Mouse (Mus musculus) embryonic stem cell, embryonic (primary cell): Measurements from ENCODE around the gene Pbld1.

ENCODE experiments used
- CTCF ChIA-PET, 4 experiments: fragments of 300-600 bp in 2 of 4; fragments of 350-600 bp in 2 of 4; sonication (Branson Sonifier 250); formaldehyde crosslinking; loops; one replicate each; lab custom pipeline; 2022; ENCODE audit warnings: inconsistent platforms in 2 of 4; lab: Charles Lee
- POLR2A ChIA-PET, 4 experiments: fragments of 300-600 bp in 2 of 4; fragments of 350-600 bp in 2 of 4; sonication (Branson Sonifier 250); formaldehyde crosslinking; loops; one replicate each; lab custom pipeline; 2022; ENCODE audit warnings: antibody characterized with exemption in 4 of 4, inconsistent platforms in 1 of 4; lab: Charles Lee

The Pbld1 gene

DNA sequence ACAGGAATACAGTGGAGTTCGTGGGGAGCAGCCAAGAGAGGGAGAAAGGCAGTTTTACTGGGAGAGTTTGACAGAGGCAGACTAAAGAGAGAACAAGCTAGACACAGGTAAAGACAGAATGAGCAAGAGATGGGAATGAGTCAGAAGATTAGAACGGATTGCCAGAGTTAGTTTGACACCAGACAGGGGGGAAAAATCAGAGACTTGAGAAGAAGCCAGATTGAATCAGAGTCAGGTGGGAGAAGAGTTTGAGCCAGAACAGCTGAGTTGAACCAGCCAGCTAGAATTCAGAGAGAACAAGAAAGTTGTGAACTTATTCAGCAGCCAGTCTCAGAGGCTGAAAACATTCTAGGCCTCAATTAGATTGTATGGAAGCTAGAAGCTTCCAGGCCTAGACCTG lies at the start of gene Pbld1:
Pbld1 (plus strand) TSS at position 301 of the 400 bp plus-strand sequence.
- ChIA-PET POLR2A (interaction anchor here in 3 of 4 experiments (0.5 to 1.9 kb wide), 10 partner anchors 11 to 369 kb away, joined by 3 to 12 read pairs (median 4); partner anchors contain the start of genes Hnrnph3 (in 1 of the 3) and Pbld2 (in 1 of the 3)), CTCF (interaction anchor here in 3 of 4 experiments (0.5 to 1.1 kb wide), 6 partner anchors 16 to 1452 kb away, joined by 3 to 4 read pairs (median 3); no protein-coding TSS in a partner anchor)

DNA sequence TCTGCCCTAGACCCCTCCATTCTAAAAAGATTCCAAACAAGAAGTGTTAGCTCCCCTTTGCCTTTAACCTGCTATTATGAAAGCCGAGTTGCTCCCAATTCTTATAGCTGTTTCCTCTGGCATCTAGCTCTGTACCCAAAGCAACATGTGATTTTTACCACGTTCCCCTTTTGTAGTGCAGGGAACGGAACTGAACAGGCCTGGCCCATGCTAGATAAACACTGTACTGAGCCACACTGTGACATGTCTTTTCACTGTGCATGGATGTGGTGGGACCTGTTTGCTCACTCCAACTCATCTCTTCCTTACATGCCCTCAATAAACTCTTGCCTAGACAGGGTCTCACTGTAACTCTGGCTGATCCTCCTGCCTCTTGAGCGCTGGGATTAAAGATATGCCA lies 49.7 kb upstream of the Pbld1 start:
- ChIA-PET POLR2A (interaction anchor here (0.6 to 5.3 kb wide), 19 partner anchors 11 to 373 kb away, joined by 3 to 38 read pairs (median 4); partner anchors contain the start of genes Hnrnph3 (in 2 of the 4), Pbld2 (in 2 of the 4) and Rufy2 (in 1 of the 4)), CTCF (interaction anchor here in 1 of 4 experiments (1.0 kb wide), 1 partner anchor 24 kb away, joined by 3 read pairs; no protein-coding TSS in a partner anchor)

DNA sequence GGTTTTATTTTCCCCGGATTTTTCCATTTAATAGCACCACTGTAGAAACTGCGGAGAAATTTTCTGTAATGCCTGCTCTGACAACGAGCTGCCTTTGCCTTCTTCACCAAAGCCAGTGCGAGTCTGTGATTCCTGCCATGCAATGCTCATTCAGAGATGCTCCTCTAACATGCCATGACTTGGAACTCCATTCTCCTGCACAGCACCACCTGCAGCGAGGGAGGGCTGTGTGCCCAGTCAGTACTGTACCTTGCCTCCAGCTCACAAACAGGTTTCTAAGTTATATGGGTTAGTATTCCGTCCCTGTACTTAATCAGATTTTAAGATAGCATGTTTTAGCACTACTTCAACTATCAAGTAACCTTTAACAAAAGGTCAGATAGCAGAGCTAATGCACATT lies 48.4 kb upstream of the Pbld1 start:
- CTCF ChIA-PET = interaction anchor here in 2 of 4 experiments (0.6 to 1.0 kb wide), 3 partner anchors 24 to 26 kb away, joined by 3 read pairs; no protein-coding TSS in a partner anchor

DNA sequence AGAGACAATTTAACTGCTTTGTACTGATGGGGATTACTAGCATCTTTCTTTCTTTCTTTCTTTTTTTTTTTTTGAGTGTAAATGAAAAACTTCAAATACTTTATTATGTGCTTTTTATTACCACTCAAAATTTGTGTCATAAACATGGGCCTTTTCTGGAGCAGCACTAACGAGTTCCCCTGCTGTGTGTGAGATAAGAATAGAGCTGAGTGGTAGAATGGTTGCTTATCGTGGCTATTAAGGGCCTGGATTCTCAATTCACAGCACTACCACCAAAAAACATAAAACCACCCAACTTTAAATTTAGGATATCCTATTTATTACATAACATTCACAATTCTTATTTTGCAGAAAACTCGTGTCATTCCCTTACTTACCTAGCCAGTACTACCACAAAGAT lies 46.5 kb upstream of the Pbld1 start:
- ChIA-PET CTCF (no interaction called here), POLR2A (interaction anchor here in 3 of 4 experiments (0.7 to 5.3 kb wide), 4 partner anchors 10 to 86 kb away, joined by 3 to 38 read pairs (median 11); partner anchors contain the start of genes Hnrnph3 (in 2 of the 3), Pbld2 (in 2 of the 3) and Atoh7 (in 1 of the 3))

More for the DNA sequence above, 48.4 kb upstream of the Pbld1 start:
- POLR2A ChIA-PET = interaction anchor here (0.6 to 5.3 kb wide), 17 partner anchors 8 to 371 kb away, joined by 3 to 38 read pairs (median 3); partner anchors contain the start of genes Hnrnph3 (in 3 of the 4), Pbld2 (in 3 of the 4), Ccar1 (in 1 of the 4) and Dnajc12 (in 1 of the 4)

DNA sequence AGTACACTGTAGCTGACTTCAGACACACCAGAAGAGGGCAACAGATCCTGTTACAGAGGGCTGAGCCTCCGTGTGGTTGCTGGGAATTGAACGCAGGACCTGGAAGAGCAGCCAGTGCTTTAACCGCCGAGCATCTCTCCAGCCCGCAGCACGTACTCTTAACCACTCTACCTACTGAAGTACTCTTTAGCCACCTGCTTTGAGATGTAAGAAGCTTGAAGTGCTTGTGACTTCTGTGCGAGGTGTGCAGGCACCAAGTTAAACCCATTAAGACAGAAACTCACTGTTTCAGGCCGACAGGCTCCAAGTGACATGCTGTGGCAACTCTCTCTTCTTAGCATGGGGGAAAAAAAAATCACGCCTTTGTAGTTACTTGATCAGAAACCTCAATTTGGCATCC lies 45.8 kb upstream of the Pbld1 start:
- ChIA-PET CTCF (no interaction called here), POLR2A (interaction anchor here in 2 of 4 experiments (1.6 to 5.3 kb wide), 2 partner anchors 9 kb away, joined by 8 to 38 read pairs; partner anchors contain the start of genes Hnrnph3 (in 2 of the 2) and Pbld2 (in 2 of the 2))

DNA sequence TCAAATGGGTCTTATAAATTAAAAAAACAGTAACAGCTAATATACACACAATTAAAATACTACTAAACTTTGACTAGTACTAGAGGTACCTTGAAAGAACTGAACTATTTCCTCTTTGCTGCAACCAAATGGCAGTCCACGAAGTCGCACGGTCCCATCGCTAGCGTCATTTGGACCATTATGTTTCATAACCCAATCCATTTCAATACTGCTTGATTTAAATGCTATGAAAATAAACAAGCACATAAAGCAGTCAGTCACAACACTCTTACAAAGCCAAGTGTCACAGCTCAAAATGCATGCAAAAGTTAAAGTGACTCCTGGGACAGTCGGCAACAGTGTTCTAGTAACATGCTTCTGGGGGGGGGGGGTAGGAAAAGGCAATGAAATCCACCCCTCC lies 40.7 kb upstream of the Pbld1 start:
- POLR2A ChIA-PET = interaction anchor here in 2 of 4 experiments (0.5 to 0.6 kb wide), 3 partner anchors 153 to 353 kb away, joined by 3 to 7 read pairs (median 6); no protein-coding TSS in a partner anchor
- CTCF ChIA-PET = interaction anchor here in 1 of 4 experiments (0.6 kb wide), 1 partner anchor 1838 kb away, joined by 15 read pairs; no protein-coding TSS in a partner anchor

DNA sequence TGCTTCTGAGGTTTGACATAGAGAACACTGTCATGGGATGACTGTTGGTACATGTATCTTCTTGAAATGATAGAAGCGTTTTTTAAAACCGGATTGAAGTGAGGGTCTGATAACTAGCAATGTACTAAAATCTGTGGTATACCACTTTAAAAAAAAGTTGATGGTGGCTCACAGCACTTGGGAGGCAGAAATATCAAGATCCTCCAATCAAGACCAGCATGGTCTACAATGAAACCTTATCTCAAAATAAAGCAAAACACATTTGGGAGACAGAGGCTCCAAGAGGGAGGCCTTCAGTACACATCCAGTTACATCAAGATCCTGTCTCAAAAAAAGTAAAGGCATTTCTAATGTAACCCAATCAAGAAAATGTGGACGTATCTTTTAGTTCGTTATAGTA lies 38.3 kb upstream of the Pbld1 start:
- POLR2A ChIA-PET = interaction anchor here (0.7 to 3.3 kb wide), 14 partner anchors 9 to 408 kb away, joined by 3 to 38 read pairs (median 4); partner anchors contain the start of genes Ctnna3 (in 1 of the 4) and Dna2 (in 1 of the 4)
- CTCF ChIA-PET = no interaction called here

DNA sequence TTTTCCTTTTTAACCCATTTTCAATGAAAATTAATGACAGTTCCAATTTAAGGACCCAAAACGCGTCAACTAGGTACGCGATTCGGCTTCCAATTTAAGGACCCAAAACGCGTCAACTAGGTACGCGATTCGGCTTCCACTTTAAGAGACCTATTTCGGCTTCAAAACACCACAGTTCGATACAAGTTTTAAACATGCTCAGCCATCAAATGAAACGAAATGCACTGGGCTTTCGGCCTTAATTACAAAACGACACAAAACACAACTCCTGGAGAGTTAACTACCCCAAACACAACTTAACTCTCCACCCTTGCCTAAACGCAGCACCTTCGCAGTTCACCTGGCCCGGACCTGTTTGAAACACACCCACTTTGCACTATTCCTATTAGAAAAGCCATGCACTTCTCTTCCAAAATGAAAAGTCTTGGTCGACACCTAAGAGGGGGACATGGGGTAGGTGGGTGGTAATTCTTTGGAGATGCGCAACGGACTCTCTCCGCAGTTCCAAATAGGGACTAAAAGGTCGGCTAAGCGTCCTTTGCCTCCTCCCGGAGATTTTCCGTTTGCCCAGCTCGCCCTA lies 37.3 kb upstream of the Pbld1 start:
- ChIA-PET POLR2A (interaction anchor here (0.5 to 3.3 kb wide), 36 partner anchors 8 to 344 kb away, joined by 3 to 38 read pairs (median 4); partner anchors contain the start of genes Rufy2 (in 2 of the 4) and Ccar1 (in 1 of the 4)), CTCF (interaction anchor here in 1 of 4 experiments (0.7 kb wide), 1 partner anchor 35 kb away, joined by 4 read pairs; no protein-coding TSS in a partner anchor)

DNA sequence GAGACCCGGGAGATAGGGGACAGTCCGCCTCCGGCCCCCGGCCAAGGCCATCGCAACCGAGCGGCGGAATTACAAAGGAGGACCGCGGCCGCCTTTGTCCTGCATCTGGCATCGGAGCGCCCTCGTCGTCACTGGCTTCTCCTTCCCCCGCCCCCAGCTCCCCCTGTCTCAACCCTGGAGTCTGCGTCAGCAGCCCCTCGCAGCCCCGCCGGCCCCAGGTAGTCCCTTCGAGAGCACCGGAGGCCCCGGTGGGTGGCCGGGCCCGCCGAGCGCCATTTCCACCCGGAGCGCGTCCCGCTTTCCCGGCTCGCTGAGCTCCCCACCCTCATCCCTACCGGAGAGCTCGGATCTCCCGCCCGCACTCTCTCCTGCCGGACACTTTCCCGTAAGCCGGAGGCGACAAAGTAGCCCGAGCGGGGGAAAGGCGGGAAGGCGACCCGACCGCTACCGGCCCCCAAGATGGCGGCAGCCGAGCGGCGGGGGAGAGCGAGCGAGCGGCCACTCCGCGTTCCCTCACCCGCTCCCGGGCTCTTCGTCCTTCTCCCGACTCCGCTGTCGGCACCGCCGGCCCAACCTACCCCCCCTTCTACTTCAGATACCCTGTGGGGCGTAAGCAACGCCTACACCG lies 36.7 kb upstream of the Pbld1 start:
- CTCF ChIA-PET = interaction anchor here in 3 of 4 experiments (0.6 to 1.2 kb wide), 7 partner anchors 33 to 360 kb away, joined by 3 to 7 read pairs (median 4); partner anchors contain the start of genes Dnajc12 (in 1 of the 3) and Rufy2 (in 1 of the 3)
- POLR2A ChIA-PET = interaction anchor here (0.5 to 3.3 kb wide), 71 partner anchors 8 to 536 kb away, joined by 3 to 38 read pairs (median 4); partner anchors contain the start of genes Rufy2 (in 3 of the 4), Dnajc12 (in 2 of the 4), Ccar1 (in 1 of the 4) and Ddx50 (in 1 of the 4)

DNA sequence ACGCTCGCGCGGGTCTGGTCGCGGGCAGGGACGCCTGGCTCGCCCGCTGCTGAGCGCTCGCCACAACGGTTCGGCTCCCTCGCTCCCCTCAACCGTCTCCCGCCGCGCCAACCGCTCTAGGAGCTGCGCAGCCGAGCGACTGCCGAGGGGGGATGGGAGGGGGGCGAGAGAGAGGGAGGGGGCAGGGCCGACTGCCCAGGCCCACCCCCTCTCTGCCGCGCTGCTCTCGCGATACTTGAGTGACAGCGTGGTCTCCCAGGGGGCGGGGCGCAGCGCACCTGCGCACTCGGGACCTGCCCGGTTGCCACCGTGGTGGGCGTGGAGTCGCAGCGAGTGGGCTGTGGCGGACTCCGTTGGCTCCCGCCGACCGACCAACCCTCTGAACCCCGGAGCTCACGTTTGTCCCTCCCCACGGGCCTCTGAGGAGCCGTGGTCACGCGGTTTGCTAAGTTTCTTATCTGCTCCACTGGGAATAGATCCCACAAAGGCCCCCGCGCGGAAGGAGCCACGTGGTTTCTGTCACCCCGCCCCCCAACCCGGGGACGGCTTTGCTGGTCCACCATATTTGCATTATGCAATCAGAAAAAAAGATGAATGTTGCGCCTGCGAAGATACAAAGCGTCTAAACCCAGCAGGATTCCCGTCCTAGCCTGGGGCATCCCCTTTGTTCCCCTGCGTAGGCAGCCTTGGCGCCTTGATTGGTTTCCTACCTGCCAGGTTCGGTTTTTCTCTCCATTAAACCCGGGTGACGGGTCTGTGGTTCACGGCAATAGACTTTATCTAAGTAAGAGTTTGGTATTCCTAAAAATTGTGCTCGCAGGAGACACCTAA lies 36.0 kb upstream of the Pbld1 start, which contains the start of the genes Hnrnph3 and Pbld2:
Hnrnph3 (minus strand) TSS at position 469 of the 831 bp plus-strand sequence.
Pbld2 (plus strand) TSS at position 567 of the 831 bp plus-strand sequence.
- CTCF ChIA-PET = interaction anchor here (0.6 to 1.5 kb wide), 13 partner anchors 33 to 359 kb away, joined by 3 to 9 read pairs (median 4); partner anchors contain the start of genes Dnajc12 (in 1 of the 4) and Rufy2 (in 1 of the 4)
- POLR2A ChIA-PET = interaction anchor here (0.6 to 3.3 kb wide), 79 partner anchors 9 to 537 kb away, joined by 3 to 38 read pairs (median 4); partner anchors contain the start of genes Rufy2 (in 3 of the 4), Dnajc12 (in 2 of the 4), Ccar1 (in 1 of the 4) and Ddx50 (in 1 of the 4)

DNA sequence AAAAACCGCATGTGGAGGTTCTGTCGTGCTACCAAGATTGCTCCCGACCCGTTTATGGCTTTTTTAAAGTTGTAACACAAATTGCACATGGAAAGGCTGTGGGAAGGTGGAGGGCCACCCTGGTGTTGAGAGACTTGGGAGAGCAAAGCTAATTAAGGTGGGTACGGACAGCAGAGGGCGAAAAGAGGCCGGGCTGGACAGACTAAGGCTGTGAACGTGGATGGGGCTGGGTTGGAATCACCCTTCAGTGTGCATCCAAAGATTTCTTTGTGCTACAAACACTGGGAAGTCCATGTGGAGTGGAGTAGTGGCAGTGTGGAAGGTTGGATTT lies 35.4 kb upstream of the Pbld1 start:
- POLR2A ChIA-PET = interaction anchor here (0.5 to 3.3 kb wide), 48 partner anchors 8 to 374 kb away, joined by 3 to 38 read pairs (median 5); partner anchors contain the start of genes Rufy2 (in 3 of the 4), Ccar1 (in 1 of the 4), Ddx50 (in 1 of the 4) and Dna2 (in 1 of the 4)

DNA sequence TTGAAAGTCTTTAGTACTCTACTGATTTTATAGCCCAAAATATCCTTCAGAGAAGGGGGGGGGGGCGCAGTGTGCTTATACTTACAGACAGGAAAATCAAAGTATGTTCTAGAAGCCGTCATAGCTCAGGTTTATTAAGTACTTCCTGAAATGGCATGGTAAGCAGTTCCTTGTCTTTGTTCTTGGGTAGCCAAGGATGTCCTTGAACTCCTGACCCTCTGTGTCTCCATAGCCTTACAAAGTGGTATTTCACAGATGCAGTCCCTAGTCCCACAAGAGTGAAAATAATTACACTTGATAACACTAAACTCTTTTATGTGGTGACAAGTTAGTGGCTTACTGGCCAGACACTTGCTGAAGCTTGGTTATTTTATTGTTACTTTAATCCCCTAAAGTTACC lies 34.9 kb upstream of the Pbld1 start:
- CTCF ChIA-PET = interaction anchor here in 3 of 4 experiments (0.6 to 1.7 kb wide), 8 partner anchors 18 to 453 kb away, joined by 3 to 5 read pairs (median 3); no protein-coding TSS in a partner anchor
- POLR2A ChIA-PET = interaction anchor here in 3 of 4 experiments (0.5 to 3.3 kb wide), 25 partner anchors 8 to 374 kb away, joined by 3 to 38 read pairs (median 5); partner anchors contain the start of gene Ddx50 (in 1 of the 3)

More for the DNA sequence above, 35.4 kb upstream of the Pbld1 start:
- CTCF ChIA-PET = interaction anchor here in 3 of 4 experiments (0.6 to 1.5 kb wide), 9 partner anchors 41 to 453 kb away, joined by 3 to 9 read pairs (median 4); partner anchors contain the start of gene Dnajc12 (in 1 of the 3)

DNA sequence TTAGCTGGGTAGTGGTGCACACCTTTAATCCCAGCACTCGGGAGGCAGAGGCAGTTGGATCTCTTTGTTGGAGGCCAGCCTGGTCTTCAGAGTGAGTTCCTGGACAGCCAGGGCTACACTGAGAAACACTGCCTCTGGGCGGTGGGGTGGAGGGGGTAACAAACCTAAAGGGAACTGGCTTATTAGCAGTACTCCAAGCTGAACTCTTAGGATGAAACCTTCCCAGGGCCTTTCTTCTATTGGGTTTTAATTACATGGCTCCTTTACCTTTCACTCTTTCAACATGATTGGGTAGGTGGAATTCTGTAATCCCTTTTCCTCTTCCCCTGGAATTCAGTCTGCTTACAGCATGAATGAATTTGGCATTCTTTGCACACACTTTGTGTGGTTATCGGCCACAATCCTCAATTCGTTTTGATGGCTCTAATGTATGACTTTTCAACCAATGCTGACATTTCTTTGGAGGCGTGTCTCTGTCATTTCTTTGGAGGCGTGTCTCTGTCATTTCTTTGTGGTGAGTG lies 34.4 kb upstream of the Pbld1 start:
- ChIA-PET POLR2A (interaction anchor here in 3 of 4 experiments (0.6 to 3.1 kb wide), 16 partner anchors 9 to 283 kb away, joined by 3 to 17 read pairs (median 4); no protein-coding TSS in a partner anchor), CTCF (interaction anchor here in 3 of 4 experiments (0.6 to 1.7 kb wide), 9 partner anchors 17 to 352 kb away, joined by 3 to 15 read pairs (median 3); partner anchors contain the start of gene Rufy2 (in 1 of the 3))

DNA sequence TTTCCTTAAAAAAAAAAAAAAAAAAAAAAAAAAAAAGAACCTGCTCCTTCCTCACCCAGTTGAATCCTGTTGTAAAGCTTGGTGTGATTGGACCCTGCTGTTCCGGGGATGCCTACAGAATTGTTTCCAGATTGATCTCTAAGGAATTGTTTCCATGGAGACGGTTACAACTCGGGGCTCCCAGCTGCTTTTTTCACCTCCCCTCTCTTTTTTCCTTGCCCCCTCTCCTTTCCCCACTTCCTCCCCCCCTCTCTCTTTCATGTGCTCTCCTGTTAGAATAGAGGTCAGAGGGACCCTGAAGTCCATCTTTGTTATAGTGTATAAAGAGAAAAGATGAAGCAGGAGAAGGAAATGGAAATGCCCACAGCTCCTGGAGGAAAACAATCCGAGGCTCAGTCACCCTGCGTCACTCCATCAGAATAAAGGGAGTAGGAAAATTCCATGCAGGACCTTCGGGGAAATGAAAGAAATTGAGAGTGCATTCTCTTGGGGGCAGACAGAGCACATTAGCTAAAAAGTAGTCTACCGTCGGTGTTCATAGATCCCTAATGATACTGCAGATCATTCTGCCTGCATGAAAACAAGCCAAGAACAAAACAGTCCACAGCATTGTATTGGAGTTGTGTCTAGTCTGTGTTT lies 33.7 kb upstream of the Pbld1 start:
- POLR2A ChIA-PET = interaction anchor here in 3 of 4 experiments (0.5 to 1.6 kb wide), 18 partner anchors 10 to 410 kb away, joined by 3 to 7 read pairs (median 4); no protein-coding TSS in a partner anchor
- CTCF ChIA-PET = interaction anchor here in 3 of 4 experiments (0.6 to 1.7 kb wide), 6 partner anchors 16 to 283 kb away, joined by 3 to 15 read pairs (median 3); partner anchors contain the start of gene Rufy2 (in 1 of the 3)

DNA sequence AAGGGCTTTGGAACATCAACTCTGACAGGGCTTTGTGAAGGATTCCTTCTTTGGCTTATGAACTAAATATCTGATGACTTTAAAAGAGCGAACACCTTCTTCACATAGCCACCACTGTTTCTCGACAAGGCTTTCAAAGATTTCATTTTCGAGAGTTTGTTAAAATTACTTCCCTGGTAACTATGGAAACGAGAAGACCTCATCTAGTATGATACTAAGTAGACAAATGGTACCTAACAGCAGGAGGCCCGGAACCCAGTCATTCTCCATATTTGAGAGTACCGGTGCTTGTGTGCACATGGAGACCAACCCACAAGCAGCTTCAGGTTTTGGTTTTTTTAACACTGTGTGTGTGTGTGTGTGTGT lies 33.2 kb upstream of the Pbld1 start:
- POLR2A ChIA-PET = interaction anchor here in 3 of 4 experiments (0.6 to 1.3 kb wide), 6 partner anchors 27 to 410 kb away, joined by 3 to 7 read pairs (median 5); no protein-coding TSS in a partner anchor
- CTCF ChIA-PET = interaction anchor here in 1 of 4 experiments (1.2 kb wide), 1 partner anchor 47 kb away, joined by 15 read pairs; the partner anchor contains the start of gene Rufy2
